ENCODE assay signal across 25 mouse cellular contexts in the genomic region with DNA sequence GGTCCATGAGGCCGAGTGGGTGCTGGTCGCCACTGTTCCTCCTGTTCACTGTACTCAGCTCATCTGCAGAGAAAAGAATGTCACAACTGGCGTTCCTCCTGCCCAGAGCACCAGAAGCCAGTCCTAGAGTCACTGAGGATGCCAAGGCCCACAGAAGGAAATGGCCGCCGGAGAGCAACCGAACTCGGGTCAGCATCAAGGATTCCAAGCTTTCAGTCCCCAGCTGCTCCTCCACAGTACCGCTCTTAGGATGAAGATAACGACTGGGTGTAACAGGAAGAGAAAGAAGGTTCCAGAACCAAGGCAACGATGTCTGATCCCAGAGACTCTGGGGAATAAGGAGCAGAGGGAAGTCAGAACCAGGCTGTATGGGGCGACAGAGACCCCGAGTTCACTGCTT. TPM values are rescaled to one million over a fixed set of nuclear protein-coding genes. Genes with fewer than 3 reads are reported as not detected.
DNase-seq lines count a peak whose midpoint lies in the region; ATAC-seq and TF ChIP-seq lines count a peak whose summit lies in the region.
"Had no signal": no experiment of that assay in that cellular context is flagged by ENCODE, and none has a peak within 500 bp of the region (broad histone marks: within the 10 kb centered on the region; RNA-seq: fewer than 3 reads in every experiment).

A gene (minus strand): TSS at position 101 of the 400 bp plus-strand sequence.

- H3K27ac ChIP-seq in embryonic facial prominence, embryonic 13.5 days: no peak within 1 kb of the TSS
- no peak within 1 kb of the TSS; the same call in 1 of the 2 replicates for H3K27ac ChIP-seq in embryonic facial prominence, embryonic 10.5 days (replicated peaks)
- no peak within 1 kb of the TSS for H3K27ac ChIP-seq in midbrain, embryonic 11.5 days (ENCODE audit: low read depth, low read length)
- no peak within 1 kb of the TSS for H3K27ac ChIP-seq in midbrain, embryonic 16.5 days (ENCODE audit: low read length)
- no peak within 1 kb of the TSS for H3K27ac ChIP-seq in testis, adult 2 months (ENCODE audit: control insufficient read depth, insufficient read depth, low read depth, low read length)
- H3K27ac ChIP-seq: heart, adult 2 months; heart, embryonic 13.5 days; hindbrain, embryonic 12.5 days; intestine, embryonic 15.5 days; liver, embryonic 13.5 days had no signal

- peak within 1 kb of the TSS; percentile 22; the same call in 1 of the 2 replicates for H3K9ac ChIP-seq in embryonic facial prominence, embryonic 13.5 days
- peak within 1 kb of the TSS; percentile 9; the same call in 1 of the 2 replicates for H3K9ac ChIP-seq in midbrain, embryonic 11.5 days (ENCODE audit: low read length)
- no peak within 1 kb of the TSS for H3K9ac ChIP-seq in midbrain, embryonic 16.5 days (ENCODE audit: low read depth, low read length)
- H3K9ac ChIP-seq: intestine, embryonic 15.5 days; liver, embryonic 13.5 days had no signal

- no peak within 1 kb of the TSS for H3K4me2 ChIP-seq in embryonic facial prominence, embryonic 13.5 days
- H3K4me2 ChIP-seq in midbrain, embryonic 11.5 days: no peak within 1 kb of the TSS
- H3K4me2 ChIP-seq in midbrain, embryonic 16.5 days (ENCODE audit: low read length): no peak within 1 kb of the TSS

- no peak for TF ChIP-seq POLR2A in testis, adult 2 months (IDR thresholded peaks at IDR 0.05; ENCODE audit: control insufficient read depth, low read depth, low read length)

- no peaks in the 10 kb centered on the region for H3K4me1 ChIP-seq in embryonic facial prominence, embryonic 13.5 days
- H3K4me1 ChIP-seq in embryonic facial prominence, embryonic 10.5 days: peaks cover 9% of the 10 kb centered on the region; the same call in 1 of the 2 replicates
- H3K4me1 ChIP-seq in midbrain, embryonic 11.5 days (ENCODE audit: control insufficient read depth, insufficient read depth, low read length): no peaks in the 10 kb centered on the region
- no peaks in the 10 kb centered on the region for H3K4me1 ChIP-seq in midbrain, embryonic 16.5 days (ENCODE audit: control insufficient read depth, insufficient read depth, low read length)
- peaks cover 19% of the 10 kb centered on the region for H3K4me1 ChIP-seq in testis, adult 2 months (ENCODE audit: control insufficient read depth, insufficient read depth, low read length)
- H3K4me1 ChIP-seq: hindbrain, embryonic 12.5 days; intestine, embryonic 15.5 days had no signal

- DNase-seq in embryonic facial prominence, embryonic 10.5 days (ENCODE audit: low spot score): no peak
- no peak for DNase-seq in midbrain, embryonic 11.5 days (ENCODE audit: low spot score, missing footprints)
- no peak for DNase-seq in testis, postnatal 14 days (ENCODE audit: low spot score)
- DNase-seq in Muller cell, postnatal 12 days (ENCODE audit: inconsistent ontology term): no peak
- DNase-seq: adrenal gland, adult 2 months; cerebellum, adult 11 months; cerebellum, adult 9-11 months; gastrocnemius, postnatal 36 days; heart, adult 2 months; heart, postnatal 14 days; kidney, adult 8-10 months; kidney, postnatal 10 days; liver, embryonic 13.5 days; lung, adult 2 months; lung, postnatal 14 days; thymus, postnatal 25 days had no signal

- no peak for ATAC-seq in embryonic facial prominence, embryonic 13.5 days (ENCODE audit: insufficient number of reproducible peaks, insufficient read depth, low FRiP score, low TSS enrichment, low read depth)
- no peak for ATAC-seq in midbrain, embryonic 11.5 days (ENCODE audit: low FRiP score)
- ATAC-seq in midbrain, embryonic 16.5 days: no peak
- ATAC-seq: intestine, embryonic 15.5 days had no signal

- no peaks in the 10 kb centered on the region for H3K36me3 ChIP-seq in embryonic facial prominence, embryonic 13.5 days
- no peaks in the 10 kb centered on the region for H3K36me3 ChIP-seq in embryonic facial prominence, embryonic 10.5 days (replicated peaks)
- H3K36me3 ChIP-seq in midbrain, embryonic 11.5 days (ENCODE audit: control insufficient read depth, insufficient read depth, low read length): no peaks in the 10 kb centered on the region
- no peaks in the 10 kb centered on the region for H3K36me3 ChIP-seq in midbrain, embryonic 16.5 days (ENCODE audit: control insufficient read depth, insufficient read depth, low read length)
- H3K36me3 ChIP-seq in testis, adult 2 months (ENCODE audit: control insufficient read depth, insufficient read depth, low read length): no peaks in the 10 kb centered on the region
- H3K36me3 ChIP-seq: heart, embryonic 13.5 days; hindbrain, embryonic 12.5 days; intestine, embryonic 15.5 days; liver, embryonic 13.5 days had no signal

- H3K4me3 ChIP-seq in embryonic facial prominence, embryonic 13.5 days: no peak within 1 kb of the TSS
- no peak within 1 kb of the TSS for H3K4me3 ChIP-seq in embryonic facial prominence, embryonic 10.5 days
- H3K4me3 ChIP-seq in midbrain, embryonic 11.5 days (ENCODE audit: low read depth, low read length): no peak within 1 kb of the TSS
- H3K4me3 ChIP-seq in midbrain, embryonic 16.5 days (ENCODE audit: low read depth, low read length): no peak within 1 kb of the TSS
- H3K4me3 ChIP-seq in testis, adult 2 months (ENCODE audit: control insufficient read depth, low read depth, low read length): peak within 1 kb of the TSS; percentile 61
- H3K4me3 ChIP-seq: heart, adult 2 months; liver, embryonic 13.5 days had no signal

- TF ChIP-seq CTCF in testis, adult 2 months (IDR thresholded peaks at IDR 0.05; ENCODE audit: control insufficient read depth, insufficient read depth, insufficient replicate concordance, low read depth, low read length): no peak

- H3K27me3 ChIP-seq in embryonic facial prominence, embryonic 13.5 days: peaks cover 4% of the 10 kb centered on the region; the same call in 1 of the 2 replicates
- H3K27me3 ChIP-seq in embryonic facial prominence, embryonic 10.5 days (replicated peaks; ENCODE audit: low read depth, poor library complexity, severe bottlenecking): peaks cover 10% of the 10 kb centered on the region
- H3K27me3 ChIP-seq in midbrain, embryonic 11.5 days (ENCODE audit: control insufficient read depth, insufficient read depth, low read length): no peaks in the 10 kb centered on the region
- no peaks in the 10 kb centered on the region for H3K27me3 ChIP-seq in midbrain, embryonic 16.5 days (ENCODE audit: control insufficient read depth, insufficient read depth, low read depth, low read length)
- H3K27me3 ChIP-seq in testis, adult 2 months (ENCODE audit: control insufficient read depth, insufficient read depth, low read length): no peaks in the 10 kb centered on the region
- H3K27me3 ChIP-seq: hindbrain, embryonic 12.5 days; intestine, embryonic 15.5 days; liver, embryonic 13.5 days had no signal

- no peaks in the 10 kb centered on the region for H3K9me3 ChIP-seq in embryonic facial prominence, embryonic 13.5 days
- no peaks in the 10 kb centered on the region; the same call in 1 of the 2 replicates for H3K9me3 ChIP-seq in embryonic facial prominence, embryonic 10.5 days
- H3K9me3 ChIP-seq in midbrain, embryonic 11.5 days (ENCODE audit: control insufficient read depth, low read length): no peaks in the 10 kb centered on the region
- no peaks in the 10 kb centered on the region for H3K9me3 ChIP-seq in midbrain, embryonic 16.5 days (replicated peaks; ENCODE audit: control insufficient read depth, low read length, poor library complexity, severe bottlenecking)
- H3K9me3 ChIP-seq: heart, embryonic 13.5 days; hindbrain, embryonic 12.5 days; intestine, embryonic 15.5 days; liver, embryonic 13.5 days had no signal

- WGBS in embryonic facial prominence, embryonic 13.5 days: 86% methylated on average over 12 of the region's 12 CpGs
- WGBS in embryonic facial prominence, embryonic 10.5 days: 87% methylated on average over 12 of the region's 12 CpGs
- 88% methylated on average over 12 of the region's 12 CpGs for WGBS in midbrain, embryonic 11.5 days
- WGBS in midbrain, embryonic 16.5 days: 91% methylated on average over 12 of the region's 12 CpGs

RNA-seq across cellular contexts. Expression of the gene that starts here (rescaled TPM):
- polyA plus RNA-seq in embryonic facial prominence, embryonic 13.5 days (2015; fragmentation: Nextera tagmentation; extraction: Ambion mirVana): not detected in 2 replicates
- polyA plus RNA-seq in embryonic facial prominence, embryonic 10.5 days (2016; fragmentation: Nextera tagmentation; extraction: Ambion mirVana): 0.05 TPM in 1 of 2 replicates, not detected in the other
- polyA plus RNA-seq in midbrain, embryonic 11.5 days (2014; fragmentation: Nextera tagmentation; extraction: Ambion mirVana): not detected in 2 replicates
- not detected in 2 replicates for polyA plus RNA-seq in midbrain, embryonic 16.5 days (2015; fragmentation: Nextera tagmentation; extraction: Ambion mirVana)
- 0.55 and 0.62 TPM in 2 replicates for polyA plus RNA-seq in testis, adult 2 months (2012; rRNA removed)
- polyA plus RNA-seq: adrenal gland, adult 2 months; embryonic facial prominence, embryonic 11.5 days; forebrain, embryonic 11.5 days; heart, embryonic 13.5 days; hindbrain, embryonic 12.5 days; limb, embryonic 11.5 days; liver, embryonic 13.5 days had no signal
